Mouse (Mus musculus): ENCODE results near the gene Gm28043.

- TF ChIP-seq POLR2A (IDR thresholded peaks at IDR 0.05; ENCODE audit: control insufficient read depth, low read depth, low read length) (no peak), CTCF (IDR thresholded peaks at IDR 0.05; ENCODE audit: control insufficient read depth, insufficient read depth, insufficient replicate concordance, low read depth, low read length) (peak; percentile 37; the same call in 1 of the 2 replicates)
These were observed 21.4 kb downstream of the Gm28043 start for GRCm38 (mm10) chr17:29636118-29636517.

All from testis, adult 2 months (tissue).